Comparison of ENCODE assay signal across 8 mouse cellular contexts in genomic region chr2:172441176-172441575, GRCm38 (mm10). TPM values are rescaled to one million over a fixed set of nuclear protein-coding genes. Genes with fewer than 3 reads are reported as not detected.
DNase-seq lines count a peak whose midpoint lies in the region; ATAC-seq lines count a peak whose summit lies in the region.

No protein-coding gene starts in this region.

- H3K9ac ChIP-seq in forebrain, embryonic 14.5 days (ENCODE audit: low read length), result peak overlapping the region; percentile 71
- H3K9ac ChIP-seq in limb, embryonic 13.5 days, result peak overlapping the region; percentile 71

- no peaks in the 10 kb centered on the region for H3K27me3 ChIP-seq in forebrain, embryonic 14.5 days (replicated peaks; ENCODE audit: control insufficient read depth, insufficient read depth, low read length)
- H3K27me3 ChIP-seq in limb, embryonic 13.5 days, result no peaks in the 10 kb centered on the region

- 33% methylated on average over 6 of the region's 6 CpGs for WGBS in forebrain, embryonic 14.5 days
- 31% methylated on average over 6 of the region's 6 CpGs for WGBS in limb, embryonic 13.5 days

- peaks cover 18% of the 10 kb centered on the region for H3K36me3 ChIP-seq in forebrain, embryonic 14.5 days (ENCODE audit: control insufficient read depth, insufficient read depth, low read length)
- H3K36me3 ChIP-seq in limb, embryonic 13.5 days, result peaks cover 17% of the 10 kb centered on the region

- DNase-seq in adrenal gland, postnatal 10 days, result peak; percentile 34
- DNase-seq in adrenal gland, adult 2 months, result no peak
- DNase-seq in Muller cell, postnatal 12 days (ENCODE audit: inconsistent ontology term), result peak; percentile 8
- DNase-seq in forebrain, embryonic 14.5 days (ENCODE audit: low spot score), result no peak
- no peak for DNase-seq in layer of hippocampus, adult 9-10 months (ENCODE audit: low spot score)
- no peak for DNase-seq in testis, postnatal 14 days (ENCODE audit: low spot score)

- peak overlapping the region; percentile 94 for H3K4me2 ChIP-seq in forebrain, embryonic 14.5 days (ENCODE audit: low read length)
- peak overlapping the region; percentile 90 for H3K4me2 ChIP-seq in limb, embryonic 13.5 days (replicated peaks)

- no peak overlapping the region; the same call in 1 of the 2 replicates for H3K27ac ChIP-seq in forebrain, embryonic 14.5 days (ENCODE audit: low read depth, low read length)
- H3K27ac ChIP-seq in limb, embryonic 13.5 days, result no peak overlapping the region

- peaks cover 14% of the 10 kb centered on the region; the same call in 1 of the 2 replicates for H3K4me1 ChIP-seq in forebrain, embryonic 14.5 days (ENCODE audit: control insufficient read depth, insufficient read depth, low read length)
- peaks cover 19% of the 10 kb centered on the region for H3K4me1 ChIP-seq in limb, embryonic 13.5 days

- no peak for ATAC-seq in forebrain, embryonic 14.5 days
- no peak for ATAC-seq in limb, embryonic 13.5 days (ENCODE audit: low FRiP score, low read depth)
- ATAC-seq in monocyte, adult 5-6 weeks (replicated peaks; ENCODE audit: insufficient number of reproducible peaks, low FRiP score, low TSS enrichment, poor library complexity, severe bottlenecking), result 0 out of 2 replicates have a peak, but pooled peaks have one; percentile 29

- no peaks in the 10 kb centered on the region for H3K9me3 ChIP-seq in forebrain, embryonic 14.5 days (replicated peaks; ENCODE audit: control insufficient read depth, low read length)
- no peaks in the 10 kb centered on the region for H3K9me3 ChIP-seq in limb, embryonic 13.5 days

- peak overlapping the region; percentile 75 for H3K4me3 ChIP-seq in forebrain, embryonic 14.5 days (ENCODE audit: low read depth, low read length)
- H3K4me3 ChIP-seq in limb, embryonic 13.5 days, result peak overlapping the region; percentile 74

RNA-seq across cellular contexts. Expression of gene Rtf2, which starts 0.8 kb away (rescaled TPM):
- 10 to 100 TPM; 69.2 to 71.5 TPM for total RNA-seq in adrenal gland, postnatal 10 days (2021)
- 10 to 100 TPM; 73.1 to 84.2 TPM for total RNA-seq in adrenal gland, adult 2 months (2021)
- polyA plus RNA-seq in adrenal gland, adult 2 months (2012; rRNA removed), result 27.1 and 31.9 TPM in 2 replicates
- 106 and 107 TPM in 2 replicates for polyA plus RNA-seq in forebrain, embryonic 14.5 days (2014; fragmentation: Nextera tagmentation; extraction: Ambion mirVana)
- 69.1 and 71.3 TPM in 2 replicates for polyA plus RNA-seq in limb, embryonic 13.5 days (2015; fragmentation: Nextera tagmentation; extraction: Ambion mirVana)
- total RNA-seq in monocyte, adult 5-6 weeks (2017), result 190 to 207 TPM (median 193 TPM) in 3 replicates

RNA-seq across cellular contexts. Expression of gene Gcnt7, which starts 17.2 kb away (rescaled TPM):
- total RNA-seq in adrenal gland, postnatal 10 days (2021), result not detected
- not detected for total RNA-seq in adrenal gland, adult 2 months (2021)
- polyA plus RNA-seq in adrenal gland, adult 2 months (2012; rRNA removed), result not detected in 2 replicates
- polyA plus RNA-seq in forebrain, embryonic 14.5 days (2014; fragmentation: Nextera tagmentation; extraction: Ambion mirVana), result 0.28 and 0.58 TPM in 2 replicates
- polyA plus RNA-seq in limb, embryonic 13.5 days (2015; fragmentation: Nextera tagmentation; extraction: Ambion mirVana), result 1.6 and 2.2 TPM in 2 replicates
- total RNA-seq in monocyte, adult 5-6 weeks (2017), result 1.1 TPM in 1 of 3 replicates, not detected in the others

RNA-seq across cellular contexts. Expression of gene Fam209, which starts 31.1 kb away (rescaled TPM):
- under 1 TPM; 0.39 to 0.45 TPM for total RNA-seq in adrenal gland, postnatal 10 days (2021)
- total RNA-seq in adrenal gland, adult 2 months (2021), result not detected
- 0.17 and 0.31 TPM in 2 replicates for polyA plus RNA-seq in adrenal gland, adult 2 months (2012; rRNA removed)
- 0.44 and 0.67 TPM in 2 replicates for polyA plus RNA-seq in forebrain, embryonic 14.5 days (2014; fragmentation: Nextera tagmentation; extraction: Ambion mirVana)
- polyA plus RNA-seq in limb, embryonic 13.5 days (2015; fragmentation: Nextera tagmentation; extraction: Ambion mirVana), result 0.22 and 0.49 TPM in 2 replicates
- 4.4 to 13.8 TPM (median 7.3 TPM) in 3 replicates for total RNA-seq in monocyte, adult 5-6 weeks (2017)

RNA-seq across cellular contexts. Expression of gene Cass4, which starts 47.6 kb away (rescaled TPM):
- total RNA-seq in adrenal gland, postnatal 10 days (2021), result under 1 TPM; 0.36 to 0.45 TPM
- under 1 TPM in 1 of 2 experiments, not detected in 1; 0.28 TPM for total RNA-seq in adrenal gland, adult 2 months (2021)
- polyA plus RNA-seq in adrenal gland, adult 2 months (2012; rRNA removed), result 0.17 and 0.22 TPM in 2 replicates
- 0.10 and 0.28 TPM in 2 replicates for polyA plus RNA-seq in forebrain, embryonic 14.5 days (2014; fragmentation: Nextera tagmentation; extraction: Ambion mirVana)
- 0.23 and 0.37 TPM in 2 replicates for polyA plus RNA-seq in limb, embryonic 13.5 days (2015; fragmentation: Nextera tagmentation; extraction: Ambion mirVana)
- total RNA-seq in monocyte, adult 5-6 weeks (2017), result 1.5 to 17.7 TPM (median 9.5 TPM) in 3 replicates

Comparison
In these comparisons a context has a peak if more than half of its experiments do, and no peak if none do; other contexts are left out.
1. DNase-seq: peak in adrenal gland, postnatal 10 days (single experiment) and Muller cell, postnatal 12 days (single experiment); none in adrenal gland, adult 2 months (single experiment), forebrain, embryonic 14.5 days (single experiment), layer of hippocampus, adult 9-10 months (single experiment) and testis, postnatal 14 days (single experiment).